Mouse (Mus musculus): ENCODE measurements around the gene Gal3st3. TPM values are rescaled to one million over a fixed set of nuclear protein-coding genes. Genes with fewer than 3 reads are reported as not detected.
A peak's percentile ranks its signal among the peaks of the same experiment; 100 is the strongest.

The Gal3st3 gene
- not detected in 2 replicates for total RNA-seq (2014; fragmentation: Nextera tagmentation)
- not detected in 2 replicates for total RNA-seq (2017)

DNA sequence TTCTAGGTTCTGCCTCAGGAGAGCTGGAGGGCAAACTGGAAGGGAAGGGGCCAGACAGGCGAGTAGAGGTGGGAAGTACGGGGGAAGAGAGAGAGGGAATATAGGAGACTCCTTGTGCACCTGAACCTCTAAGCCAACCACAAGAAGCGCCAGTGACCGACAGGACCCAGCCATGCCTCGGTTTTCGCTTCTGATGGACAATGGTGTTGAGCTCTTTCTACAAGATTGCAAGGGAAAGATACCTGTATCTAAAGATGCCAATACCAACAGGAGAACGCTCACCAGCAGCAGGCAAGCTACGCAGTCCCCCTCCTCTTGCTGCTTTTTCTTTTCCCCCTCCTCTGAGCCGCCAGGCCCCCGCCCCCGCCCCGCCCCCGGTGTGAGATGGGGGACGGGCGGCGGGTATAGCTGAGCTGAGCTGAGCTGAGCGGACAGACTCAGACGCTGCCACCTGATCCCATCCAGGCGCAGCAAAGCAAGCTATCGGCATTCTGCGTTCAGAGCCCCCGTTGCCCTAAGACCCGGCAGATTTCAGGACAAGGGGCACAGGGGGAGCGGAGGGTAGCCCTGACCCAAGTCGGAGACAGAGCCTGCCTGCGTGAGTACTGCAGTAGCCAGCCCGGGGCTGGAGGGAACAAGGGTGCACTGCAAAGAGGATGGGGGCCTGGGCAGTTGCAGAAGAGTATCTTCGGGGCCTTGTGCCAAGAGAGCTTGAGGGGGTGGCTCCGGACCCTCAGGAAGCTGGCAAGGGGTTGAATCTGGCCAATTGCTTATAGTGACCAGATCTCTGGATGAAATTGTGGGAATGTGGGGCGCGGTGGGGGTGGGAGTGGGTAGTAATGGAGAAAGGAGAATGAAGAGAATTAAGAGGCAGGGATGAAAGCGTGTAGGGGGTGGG is at the start of gene Gal3st3:
Gene Gal3st3, plus strand, starts transcription at position 429 of the 898 bp plus-strand sequence.
- no peak for ATAC-seq (replicated peaks; ENCODE audit: low FRiP score, low TSS enrichment, poor library complexity, severe bottlenecking)

DNA sequence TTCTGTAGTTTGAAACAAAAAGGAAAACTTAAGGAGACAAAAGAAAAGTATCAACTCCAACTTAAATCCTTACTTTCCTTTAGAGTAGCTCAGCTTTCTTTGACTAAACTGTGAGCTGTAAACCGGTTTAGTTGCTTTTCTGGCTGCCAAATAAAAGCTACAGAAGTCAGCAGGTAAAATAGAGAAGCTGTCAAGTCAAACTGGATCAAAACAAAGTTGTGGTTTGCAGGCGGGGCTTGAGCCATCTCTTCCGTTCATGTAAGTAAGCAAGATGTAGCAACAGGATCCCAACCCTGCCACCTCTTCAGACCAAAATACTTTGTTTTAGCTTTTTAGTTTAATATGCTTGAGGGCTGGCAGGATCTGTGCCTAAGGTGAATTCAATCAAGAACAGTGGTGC is 41.0 kb upstream of the Gal3st3 start:
- ATAC-seq (replicated peaks; ENCODE audit: low FRiP score, low TSS enrichment, poor library complexity, severe bottlenecking), result no peak

DNA sequence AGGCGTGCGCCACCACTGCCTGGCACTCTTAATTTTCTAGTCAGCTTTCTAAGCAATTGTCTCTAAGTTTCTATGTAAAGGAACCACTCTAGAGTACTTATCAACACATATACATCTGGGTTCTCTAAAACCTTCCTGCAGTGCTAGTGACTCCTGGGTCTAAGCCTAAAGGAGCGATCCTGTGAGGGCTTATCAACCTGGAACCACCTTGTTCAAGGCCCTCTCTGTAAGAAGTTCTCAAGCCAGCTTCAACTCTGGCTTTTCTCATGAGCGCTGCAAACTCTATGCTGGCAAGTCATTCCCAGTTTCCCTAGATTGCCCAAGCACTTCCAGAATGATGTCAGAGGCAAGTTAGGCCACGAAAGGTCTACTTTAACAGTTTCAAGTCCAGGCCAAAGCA is 31.1 kb upstream of the Gal3st3 start:
- peak; percentile 88 for ATAC-seq (replicated peaks; ENCODE audit: low FRiP score, low TSS enrichment, poor library complexity, severe bottlenecking)

DNA sequence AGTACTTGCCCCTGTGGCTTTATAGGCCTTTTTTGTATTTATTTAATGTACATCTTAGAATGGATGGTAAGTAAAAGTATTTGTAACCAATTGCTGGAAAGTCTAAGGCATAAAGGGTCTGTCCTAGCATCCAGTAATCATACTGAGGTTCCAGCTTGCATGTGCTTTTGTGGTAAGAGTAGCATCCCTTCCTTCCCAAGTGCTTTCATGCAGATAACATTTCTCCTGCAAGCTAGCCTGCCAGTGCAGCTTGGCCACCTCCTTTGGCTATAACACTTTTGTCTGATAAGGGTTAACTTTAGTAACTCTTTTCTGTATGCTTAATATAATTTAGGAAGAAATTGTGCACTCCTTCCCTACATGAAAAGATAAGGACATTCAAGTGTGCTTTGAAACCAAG is 30.1 kb upstream of the Gal3st3 start:
- peak; percentile 51; the same call in 1 of the 2 replicates for ATAC-seq (replicated peaks; ENCODE audit: low FRiP score, low TSS enrichment, poor library complexity, severe bottlenecking)

DNA sequence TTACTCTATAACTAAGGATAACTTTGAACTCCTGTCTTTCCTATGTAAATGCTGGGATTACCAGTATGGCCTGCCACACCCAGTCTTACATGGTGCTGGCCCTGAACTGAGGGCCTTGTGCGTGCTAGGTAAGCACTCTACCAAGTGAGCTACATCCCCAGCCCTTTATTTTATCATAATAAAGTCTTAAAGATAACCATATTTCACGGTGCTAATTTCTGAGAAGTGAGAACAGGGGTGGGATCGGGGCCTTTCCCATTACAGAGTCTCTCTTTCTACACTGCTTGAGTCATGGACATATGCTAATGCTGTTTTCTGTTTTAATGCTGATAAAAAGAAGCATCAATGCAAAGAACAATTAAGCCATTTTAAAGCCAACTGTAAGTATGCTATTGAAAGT is 29.3 kb upstream of the Gal3st3 start:
- ATAC-seq (replicated peaks; ENCODE audit: low FRiP score, low TSS enrichment, poor library complexity, severe bottlenecking), result peak; percentile 23; the same call in 1 of the 2 replicates

DNA sequence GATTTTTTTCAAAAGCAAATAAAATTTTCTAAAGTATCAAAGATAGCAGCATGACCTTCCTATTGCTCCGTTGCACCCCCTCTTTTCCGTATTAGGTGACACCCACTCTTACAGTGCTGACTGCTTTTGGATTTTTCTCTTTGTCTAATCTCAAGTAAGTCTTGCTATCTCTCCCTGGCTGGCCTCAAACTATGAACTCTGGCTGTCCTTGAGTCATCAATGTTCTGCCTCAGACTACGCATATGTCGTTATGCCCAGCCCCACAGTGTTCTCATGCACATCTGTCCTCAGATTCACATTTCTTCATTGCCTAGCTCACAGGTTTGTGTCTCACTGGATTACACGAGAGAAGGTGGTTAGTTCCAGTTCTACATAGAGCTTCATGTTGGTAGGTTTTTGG is 28.7 kb upstream of the Gal3st3 start:
- peak; percentile 24; the same call in 1 of the 2 replicates for ATAC-seq (replicated peaks; ENCODE audit: low FRiP score, low TSS enrichment, poor library complexity, severe bottlenecking)

DNA sequence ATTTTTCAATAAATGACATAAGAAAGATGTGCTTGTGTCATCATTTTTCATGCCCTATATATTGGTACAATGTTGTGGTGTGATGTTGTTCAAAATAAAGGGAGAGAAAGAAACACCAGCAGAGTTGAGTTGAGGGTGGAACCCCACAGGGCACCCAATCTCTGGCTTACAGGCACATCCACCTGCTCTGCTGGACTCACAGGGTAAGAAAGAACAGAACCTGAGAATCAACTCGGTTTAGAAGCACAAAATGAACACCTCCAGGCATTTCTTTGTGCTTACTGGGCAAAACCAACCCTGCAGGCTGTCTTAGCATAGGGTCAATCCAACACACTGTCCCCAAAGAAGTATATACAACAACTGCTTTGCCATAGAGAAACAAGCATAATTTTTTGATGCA is 26.7 kb upstream of the Gal3st3 start:
- ATAC-seq (replicated peaks; ENCODE audit: low FRiP score, low TSS enrichment, poor library complexity, severe bottlenecking), result no peak

DNA sequence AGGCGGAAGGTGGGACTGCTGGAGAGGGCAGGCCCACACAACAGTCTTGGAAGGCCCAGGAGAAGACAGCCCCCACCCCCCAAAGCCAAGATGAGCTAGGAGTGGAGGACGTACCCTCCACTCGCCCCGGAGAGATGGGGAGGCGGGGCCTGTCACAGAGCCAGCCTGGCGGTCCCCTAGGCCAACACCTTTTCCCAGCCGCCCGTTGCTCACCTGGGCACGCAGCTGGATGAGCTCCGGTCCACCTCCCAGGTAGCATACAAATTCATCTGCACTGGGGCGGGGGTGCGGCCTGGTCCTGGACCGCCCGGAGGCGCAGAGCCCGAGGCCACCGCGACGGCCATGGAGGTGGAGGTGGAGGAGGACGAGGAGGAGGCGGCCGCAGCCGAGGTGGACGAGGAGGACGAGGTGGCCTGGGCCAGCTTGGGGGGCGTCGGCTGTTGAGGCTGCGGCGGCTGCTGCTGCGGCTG is 25.8 kb upstream of the Gal3st3 start:
- peak; percentile 42 for ATAC-seq (replicated peaks; ENCODE audit: low FRiP score, low TSS enrichment, poor library complexity, severe bottlenecking)

DNA sequence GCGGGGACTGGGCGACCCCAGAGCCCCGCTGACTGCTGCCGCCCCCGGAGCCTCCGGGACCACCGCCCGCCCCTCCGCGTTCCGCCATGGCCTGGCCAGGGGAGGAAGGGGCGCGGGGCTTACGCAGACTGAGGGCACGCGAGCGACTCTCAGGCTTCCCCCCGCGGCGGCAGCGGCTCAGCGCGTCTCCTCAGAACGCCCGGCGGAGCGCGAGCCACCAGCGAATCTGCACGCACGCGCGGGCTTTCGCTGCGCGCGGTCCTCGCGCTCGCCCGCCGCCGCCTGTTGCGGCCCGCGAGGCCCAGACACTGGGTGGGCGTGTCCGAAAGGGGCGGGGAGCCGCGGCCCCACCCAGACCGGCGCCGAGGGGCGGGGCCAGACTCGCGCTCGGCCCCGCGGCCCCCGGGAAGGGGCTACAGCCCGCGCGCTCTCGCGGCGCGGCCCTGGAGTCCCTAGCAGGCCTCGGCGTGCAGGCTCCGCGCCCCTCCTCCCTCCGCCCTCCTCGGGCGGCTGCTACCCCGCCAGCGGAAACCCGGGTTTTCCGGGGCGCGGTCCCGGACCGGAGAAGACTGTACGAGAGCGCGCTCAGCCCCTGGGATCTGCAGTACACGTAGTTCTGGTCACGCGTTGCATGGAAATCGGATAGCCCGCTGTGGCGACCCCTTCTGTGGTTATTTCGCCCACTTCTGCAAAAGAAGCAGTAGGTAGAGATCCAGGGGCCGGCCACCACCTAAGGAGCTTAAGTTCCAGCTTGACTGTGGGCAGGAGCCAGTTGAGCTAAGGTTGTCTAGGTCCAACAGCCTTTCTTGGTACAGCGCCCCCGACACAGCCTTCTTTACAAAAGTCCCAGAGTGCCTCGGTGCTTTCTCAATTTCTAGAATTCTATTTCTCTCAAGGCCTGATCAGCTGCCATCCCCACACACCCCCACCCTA is 25.1 kb upstream of the Gal3st3 start, which contains the start of gene Pacs1:
Gene Pacs1, minus strand, starts transcription at position 319 of the 933 bp plus-strand sequence.
- peak; percentile 47 for ATAC-seq (replicated peaks; ENCODE audit: low FRiP score, low TSS enrichment, poor library complexity, severe bottlenecking)

DNA sequence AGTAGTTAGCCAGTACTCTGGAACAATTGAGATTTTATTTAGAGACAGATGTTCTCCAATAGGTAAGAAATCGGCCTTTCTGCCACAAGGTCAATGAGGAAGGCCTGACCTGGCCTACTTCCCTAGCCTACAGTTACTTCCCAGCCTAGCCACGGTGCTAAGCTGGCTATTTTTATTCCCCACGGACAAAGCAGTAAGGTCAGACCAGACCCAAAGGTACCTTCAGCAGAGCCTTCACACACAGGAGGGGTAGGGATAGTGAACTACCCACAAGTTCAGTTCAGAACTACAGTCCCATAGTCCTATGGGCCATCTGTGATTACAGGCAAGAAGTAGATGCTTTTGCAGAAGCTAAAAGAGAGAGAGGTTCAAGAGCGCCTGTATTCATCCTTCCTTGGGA is 24.2 kb upstream of the Gal3st3 start:
- ATAC-seq (replicated peaks; ENCODE audit: low FRiP score, low TSS enrichment, poor library complexity, severe bottlenecking), result no peak

DNA sequence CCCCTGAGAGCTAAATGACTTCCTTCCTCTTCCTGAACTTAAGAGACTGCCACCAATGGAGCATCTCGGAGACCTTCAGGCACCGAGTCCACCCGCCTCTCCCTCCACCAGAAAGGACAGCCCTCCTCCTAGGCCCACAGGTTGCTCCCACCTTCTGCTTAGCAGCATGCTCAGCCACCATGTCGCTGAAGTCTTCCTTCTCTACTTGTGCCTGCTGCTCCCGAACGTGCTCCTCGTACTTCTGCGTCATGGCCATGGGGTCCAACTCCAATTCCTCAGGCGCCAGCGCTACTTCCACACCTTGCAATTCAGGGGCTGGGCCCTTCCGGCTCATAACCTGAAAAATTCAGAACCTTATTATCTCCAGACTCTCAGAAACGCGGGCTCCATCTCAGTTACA is 23.5 kb upstream of the Gal3st3 start:
- ATAC-seq (replicated peaks; ENCODE audit: low FRiP score, low TSS enrichment, poor library complexity, severe bottlenecking), result no peak

DNA sequence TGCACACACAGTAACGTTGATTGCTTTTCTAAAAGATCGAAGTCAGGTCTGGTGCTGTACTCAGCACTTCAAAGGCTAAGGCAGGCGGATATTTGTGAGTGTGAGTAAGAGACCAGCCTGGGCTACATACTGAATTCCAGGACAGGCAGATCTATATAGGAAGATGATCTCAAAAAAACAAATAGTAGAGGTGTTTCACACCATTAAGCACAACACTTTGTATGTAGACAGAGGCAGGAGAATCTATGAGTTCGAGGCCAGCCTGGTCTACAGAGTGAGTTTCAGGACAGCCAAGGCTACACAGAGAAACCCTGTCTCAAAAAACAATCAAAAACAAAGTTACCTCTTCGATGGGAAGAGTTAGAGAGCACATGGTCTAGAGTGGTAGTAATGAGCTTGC is 22.4 kb upstream of the Gal3st3 start:
- no peak for ATAC-seq (replicated peaks; ENCODE audit: low FRiP score, low TSS enrichment, poor library complexity, severe bottlenecking)

DNA sequence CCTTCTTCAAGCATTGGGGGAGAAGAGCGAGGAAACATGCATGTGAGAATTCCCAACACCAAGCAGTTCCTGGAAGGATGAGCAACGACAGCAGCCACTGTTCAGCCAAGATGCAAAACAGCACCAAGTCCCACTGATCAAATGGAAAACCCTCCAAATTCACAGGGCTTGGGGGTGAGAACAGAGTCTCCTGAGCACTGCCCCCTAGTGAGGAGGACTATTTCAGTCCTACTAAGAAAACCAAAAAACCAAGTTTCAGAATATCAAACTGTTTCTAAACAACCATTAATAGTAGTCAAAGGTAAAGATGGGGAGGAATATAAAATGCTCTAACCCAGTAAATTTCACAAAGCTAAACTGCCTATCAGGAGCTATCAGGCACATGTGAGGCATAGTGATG is 21.6 kb upstream of the Gal3st3 start:
- ATAC-seq (replicated peaks; ENCODE audit: low FRiP score, low TSS enrichment, poor library complexity, severe bottlenecking), result no peak

DNA sequence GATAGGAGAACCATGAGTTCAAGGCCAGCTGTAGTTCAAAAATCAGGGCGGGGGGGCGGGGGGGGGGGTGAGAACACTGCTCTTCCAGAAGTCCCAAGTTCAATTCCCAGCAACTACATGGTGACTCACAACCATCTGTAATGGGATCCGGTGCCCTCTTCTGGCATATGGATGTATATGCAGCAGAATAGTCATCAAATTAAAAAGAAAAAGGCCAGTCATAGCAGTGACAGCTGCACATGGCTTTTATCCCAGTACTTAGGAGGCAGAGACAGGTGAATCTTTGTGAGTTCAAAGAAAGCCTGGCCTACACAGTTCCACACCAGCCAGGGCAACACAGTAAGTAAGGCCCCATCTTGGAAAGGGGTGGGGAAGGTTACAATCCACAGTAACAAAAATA is 21.0 kb upstream of the Gal3st3 start:
- ATAC-seq (replicated peaks; ENCODE audit: low FRiP score, low TSS enrichment, poor library complexity, severe bottlenecking), result no peak

DNA sequence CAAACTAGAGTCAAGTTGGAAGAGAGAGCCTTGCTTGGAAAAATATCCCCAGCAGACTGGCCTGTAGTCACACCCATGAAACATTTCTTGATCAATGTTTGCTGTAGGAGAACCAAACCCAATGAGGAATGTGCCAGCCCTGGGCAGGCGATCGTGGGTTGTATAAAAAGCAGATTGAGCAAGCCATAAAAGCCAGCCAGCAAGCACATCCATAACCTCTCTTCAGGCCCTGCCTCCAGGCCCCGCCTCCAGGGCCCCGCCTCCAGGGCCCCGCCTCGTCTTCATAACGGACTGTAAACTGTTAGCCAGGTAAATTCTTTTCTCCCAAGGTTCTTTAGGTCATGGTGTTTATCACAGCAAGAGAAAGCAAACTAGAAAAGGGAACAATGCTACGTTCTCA is 19.8 kb upstream of the Gal3st3 start:
- ATAC-seq (replicated peaks; ENCODE audit: low FRiP score, low TSS enrichment, poor library complexity, severe bottlenecking), result no peak

DNA sequence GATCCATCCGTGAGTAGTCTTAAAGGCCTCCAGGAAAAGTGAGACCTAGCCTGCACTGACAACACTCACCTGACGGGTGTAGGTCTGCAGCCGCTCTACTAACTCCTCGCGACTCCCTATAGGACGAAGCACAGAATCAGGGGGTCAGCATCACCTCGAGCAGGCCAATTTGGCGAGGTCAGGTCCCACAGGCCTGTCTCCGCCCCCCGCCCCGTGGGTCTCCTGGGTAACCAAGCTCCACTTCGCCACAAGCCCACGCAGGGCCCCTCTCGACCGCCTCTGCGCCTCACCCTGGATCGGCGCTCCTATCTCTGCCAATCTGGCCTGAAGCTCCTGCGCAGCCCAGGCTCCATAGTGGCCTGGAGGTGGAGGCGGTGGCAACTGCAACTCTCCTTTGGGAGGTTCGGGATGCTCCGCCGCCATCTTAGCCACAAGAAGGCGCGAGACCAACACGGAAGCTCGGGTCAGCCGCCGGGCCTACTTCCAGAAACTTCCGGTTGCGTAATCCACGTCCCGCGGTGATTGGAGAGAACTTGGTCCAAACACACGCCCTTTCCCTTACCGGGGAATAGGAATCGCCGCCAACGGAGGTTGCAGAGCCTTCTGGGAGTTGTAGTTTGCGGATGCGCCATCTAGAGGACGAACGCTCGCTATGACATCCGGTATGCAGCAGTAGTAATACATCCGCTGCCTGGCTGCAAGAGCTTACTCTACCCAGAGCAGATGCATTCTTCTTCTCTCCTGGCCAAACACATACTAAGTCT is 3.0 kb upstream of the Gal3st3 start, which contains the start of gene Sf3b2:
Gene Sf3b2, minus strand, starts transcription at position 484 of the 764 bp plus-strand sequence.
- peak; percentile 98 for ATAC-seq (replicated peaks; ENCODE audit: low FRiP score, low TSS enrichment, poor library complexity, severe bottlenecking)

DNA sequence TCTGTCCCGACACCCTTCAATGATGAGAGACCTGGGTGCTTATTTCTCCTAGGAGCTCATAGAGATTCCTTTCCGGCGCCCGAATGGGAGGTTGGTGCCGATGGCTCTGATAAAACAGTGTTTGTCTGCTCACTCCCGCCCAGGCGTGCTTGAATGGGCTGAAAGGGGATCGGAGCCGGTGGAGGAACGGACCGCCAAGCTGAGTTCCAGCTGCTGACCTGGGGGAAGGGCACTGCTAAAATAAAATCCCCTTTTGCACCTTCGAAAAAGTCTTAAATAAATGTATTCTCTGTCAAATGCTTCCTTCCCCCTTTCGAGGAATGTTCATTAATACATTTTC is 2.4 kb upstream of the Gal3st3 start:
- ATAC-seq (replicated peaks; ENCODE audit: low FRiP score, low TSS enrichment, poor library complexity, severe bottlenecking), result peak; percentile 33

DNA sequence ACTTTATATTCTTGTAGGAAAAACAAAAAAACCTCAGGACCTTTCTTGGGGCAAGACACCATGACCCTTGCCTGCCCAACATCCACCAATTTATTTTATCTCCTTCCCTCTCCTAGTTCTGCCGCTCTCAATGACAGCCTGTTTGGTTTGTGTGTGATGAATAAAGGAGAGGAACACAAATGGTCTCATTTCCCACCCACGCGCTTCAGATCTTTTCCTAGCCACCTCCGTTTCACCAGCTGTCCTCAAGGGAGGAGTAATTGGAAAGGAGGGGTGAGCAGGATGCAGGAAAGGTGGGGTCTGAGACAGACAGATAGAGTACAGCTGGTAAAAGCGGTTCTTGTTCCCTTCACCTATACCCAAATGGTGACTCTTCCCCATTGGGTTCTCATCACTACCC is 1.5 kb upstream of the Gal3st3 start:
- no peak for ATAC-seq (replicated peaks; ENCODE audit: low FRiP score, low TSS enrichment, poor library complexity, severe bottlenecking)

DNA sequence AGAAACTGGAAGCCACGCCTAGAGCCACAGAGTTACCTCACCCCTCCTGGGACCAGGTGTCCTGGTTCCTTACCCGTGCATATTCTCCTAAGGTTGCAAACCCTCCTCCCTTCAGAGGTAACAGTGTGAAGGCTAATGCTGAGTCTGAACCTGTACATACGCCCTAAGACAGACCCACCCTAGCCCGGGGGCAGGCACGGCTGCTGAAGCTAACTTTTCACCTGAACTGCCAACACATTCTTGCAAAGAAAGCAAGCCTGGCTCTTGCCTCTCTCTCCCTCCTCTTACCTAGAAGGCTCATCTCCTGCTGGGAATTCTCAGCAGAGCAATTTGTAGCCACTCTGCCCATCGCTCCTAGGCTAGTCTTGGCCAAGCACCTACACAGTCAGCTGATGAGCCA is 2.5 kb downstream of the Gal3st3 start:
- ATAC-seq (replicated peaks; ENCODE audit: low FRiP score, low TSS enrichment, poor library complexity, severe bottlenecking), result no peak

All from megakaryocyte-erythroid progenitor cell, adult 5-6 weeks (primary cell).